Mouse (Mus musculus): ENCODE results near the gene Lmo1. TPM values are rescaled to one million over a fixed set of nuclear protein-coding genes. Genes with fewer than 3 reads are reported as not detected.
A peak's percentile ranks its signal among the peaks of the same experiment; 100 is the strongest.

Gene Lmo1
- polyA plus RNA-seq, 1 experiment from 2014 or later = 15.1 TPM

GRCm38 (mm10) chr7:109197161-109197650, 22.2 kb upstream of the Lmo1 start:
- 30% methylated on average over 3 of the region's 3 CpGs for WGBS
- ATAC-seq (ENCODE audit: insufficient number of reproducible peaks, insufficient read depth, low FRiP score, low TSS enrichment, low read depth) = no peak

GRCm38 (mm10) chr7:109196399-109197082, 21.5 kb upstream of the Lmo1 start:
- WGBS = 8% methylated on average over 11 of the region's 11 CpGs
- Histone ChIP-seq H3K4me2 (peak overlapping the region; percentile 35), H3K9ac (replicated peaks) (no peak overlapping the region), H3K27me3 (no peaks in the 10 kb centered on the region), H3K36me3 (no peaks in the 10 kb centered on the region), H3K9me3 (no peaks in the 10 kb centered on the region), H3K4me1 (replicated peaks) (peaks cover 40% of the 10 kb centered on the region), H3K4me3 (replicated peaks) (no peak overlapping the region), H3K27ac (peak overlapping the region; percentile 80)
- ATAC-seq (ENCODE audit: insufficient number of reproducible peaks, insufficient read depth, low FRiP score, low TSS enrichment, low read depth) = peak; percentile 27; the same call in 1 of the 2 replicates

More at GRCm38 (mm10) chr7:109197161-109197650, 22.2 kb upstream of the Lmo1 start:
- Histone ChIP-seq H3K27me3 (no peaks in the 10 kb centered on the region), H3K4me3 (replicated peaks) (no peak overlapping the region), H3K4me1 (replicated peaks) (peaks cover 33% of the 10 kb centered on the region), H3K9ac (replicated peaks) (no peak overlapping the region), H3K9me3 (no peaks in the 10 kb centered on the region), H3K27ac (peak overlapping the region; percentile 80), H3K4me2 (peak overlapping the region; percentile 35), H3K36me3 (no peaks in the 10 kb centered on the region)

- H3K36me3 ChIP-seq = no peaks in the 10 kb centered on the region
- WGBS = 40% methylated on average over 6 of the region's 6 CpGs
- H3K9me3 ChIP-seq = no peaks in the 10 kb centered on the region
- no peak for ATAC-seq (ENCODE audit: insufficient number of reproducible peaks, insufficient read depth, low FRiP score, low TSS enrichment, low read depth)
- H3K4me1 ChIP-seq (replicated peaks) = peaks cover 46% of the 10 kb centered on the region
- no peak overlapping the region for H3K9ac ChIP-seq (replicated peaks)
- no peak overlapping the region for H3K4me3 ChIP-seq (replicated peaks)
- H3K4me2 ChIP-seq = peak overlapping the region; percentile 35; the same call in 1 of the 2 replicates
- H3K27me3 ChIP-seq = no peaks in the 10 kb centered on the region
- 0 out of 2 replicates have a peak overlapping the region, but pooled peaks have one; percentile 80 for H3K27ac ChIP-seq
These were observed 21.0 kb upstream of the Lmo1 start for GRCm38 (mm10) chr7:109195982-109196381.

GRCm38 (mm10) chr7:109194850-109195249, 19.8 kb upstream of the Lmo1 start:
- Histone ChIP-seq H3K27ac (no peak overlapping the region), H3K36me3 (no peaks in the 10 kb centered on the region), H3K4me3 (replicated peaks) (no peak overlapping the region), H3K4me1 (replicated peaks) (peaks cover 50% of the 10 kb centered on the region), H3K4me2 (no peak overlapping the region), H3K27me3 (peaks cover 3% of the 10 kb centered on the region; the same call in 1 of the 2 replicates), H3K9me3 (no peaks in the 10 kb centered on the region), H3K9ac (replicated peaks) (no peak overlapping the region)
- ATAC-seq (ENCODE audit: insufficient number of reproducible peaks, insufficient read depth, low FRiP score, low TSS enrichment, low read depth) = no peak
- 77% methylated on average over 1 of the region's 1 CpGs for WGBS

DNA sequence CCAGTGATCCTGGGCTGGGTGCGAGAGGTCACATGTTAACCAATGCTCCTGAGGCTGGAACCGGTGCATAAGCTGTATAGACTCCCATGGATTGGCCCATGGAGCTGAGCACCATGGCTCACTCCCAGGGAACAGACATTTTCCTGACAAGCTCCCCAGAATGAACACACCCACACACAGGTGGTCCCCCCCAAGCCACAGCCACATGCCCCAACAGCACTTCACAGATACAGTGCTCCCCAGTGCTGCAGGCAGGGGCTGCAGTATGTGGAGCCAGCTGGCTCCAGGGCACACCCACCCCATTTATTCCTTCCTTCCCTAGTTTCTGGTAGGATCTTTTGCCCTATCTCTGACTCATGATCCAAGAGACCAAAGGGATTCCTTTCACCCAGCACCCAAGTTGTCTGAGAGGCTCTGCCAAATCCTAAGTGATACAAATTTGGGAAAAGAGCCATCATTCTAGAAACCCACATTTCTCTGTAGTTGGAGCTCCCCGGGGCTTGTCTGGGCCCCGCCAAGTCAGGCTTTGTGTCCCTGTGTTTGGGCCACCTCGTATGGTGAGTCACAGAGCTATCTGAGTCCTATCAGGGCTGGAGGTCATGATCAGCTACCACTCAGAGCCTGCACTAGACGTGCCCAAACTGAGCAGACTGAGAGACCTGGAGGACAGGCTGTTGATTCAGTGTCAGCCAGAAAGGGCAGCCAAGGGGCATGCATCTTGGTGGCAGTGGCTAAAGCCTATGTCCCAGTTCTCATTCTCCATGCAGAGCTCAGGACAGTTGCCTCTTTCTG, 12.4 kb upstream of the Lmo1 start:
- Histone ChIP-seq H3K9me3 (no peaks in the 10 kb centered on the region), H3K36me3 (no peaks in the 10 kb centered on the region), H3K9ac (replicated peaks) (no peak overlapping the region), H3K4me2 (no peak overlapping the region), H3K4me1 (replicated peaks) (peaks cover 18% of the 10 kb centered on the region), H3K27me3 (peaks cover 11% of the 10 kb centered on the region), H3K27ac (no peak overlapping the region), H3K4me3 (replicated peaks) (no peak overlapping the region)
- ATAC-seq (ENCODE audit: insufficient number of reproducible peaks, insufficient read depth, low FRiP score, low TSS enrichment, low read depth) = no peak
- 78% methylated on average over 6 of the region's 6 CpGs for WGBS

- Histone ChIP-seq H3K9ac (replicated peaks) (no peak overlapping the region), H3K36me3 (no peaks in the 10 kb centered on the region), H3K27ac (no peak overlapping the region), H3K4me3 (replicated peaks) (no peak overlapping the region), H3K4me1 (replicated peaks) (peaks cover 4% of the 10 kb centered on the region; the same call in 1 of the 2 replicates), H3K4me2 (no peak overlapping the region), H3K9me3 (no peaks in the 10 kb centered on the region), H3K27me3 (peaks cover 11% of the 10 kb centered on the region)
- 85% methylated on average over 2 of the region's 2 CpGs for WGBS
- no peak for ATAC-seq (ENCODE audit: insufficient number of reproducible peaks, insufficient read depth, low FRiP score, low TSS enrichment, low read depth)
These were observed 11.0 kb upstream of the Lmo1 start for GRCm38 (mm10) chr7:109185975-109186374.

DNA sequence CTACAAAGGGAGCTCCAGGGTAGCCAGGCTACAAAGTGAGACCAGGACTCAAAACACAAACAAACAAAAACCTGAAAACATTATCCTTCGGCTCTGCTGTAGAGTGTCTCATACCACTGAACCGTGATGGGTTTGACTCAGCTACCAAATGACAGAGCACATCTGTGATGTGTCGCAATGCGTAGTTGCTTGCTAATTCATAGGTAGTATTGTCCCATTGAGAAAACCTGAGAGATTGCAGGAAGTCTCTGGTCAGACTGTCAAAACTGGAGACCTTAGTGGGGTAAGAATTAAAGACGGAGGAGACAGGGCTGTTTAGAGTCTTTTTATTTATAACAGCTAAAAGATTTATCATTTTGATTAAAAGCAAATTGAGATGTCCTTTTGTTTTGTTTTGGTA, 10.6 kb upstream of the Lmo1 start:
- H3K27ac ChIP-seq = no peak overlapping the region
- no peaks in the 10 kb centered on the region; the same call in 1 of the 2 replicates for H3K4me1 ChIP-seq (replicated peaks)
- H3K4me3 ChIP-seq (replicated peaks) = no peak overlapping the region
- H3K9ac ChIP-seq (replicated peaks) = no peak overlapping the region
- WGBS = 68% methylated on average over 5 of the region's 5 CpGs
- H3K36me3 ChIP-seq = no peaks in the 10 kb centered on the region
- H3K4me2 ChIP-seq = no peak overlapping the region
- H3K9me3 ChIP-seq = no peaks in the 10 kb centered on the region
- no peak for ATAC-seq (ENCODE audit: insufficient number of reproducible peaks, insufficient read depth, low FRiP score, low TSS enrichment, low read depth)
- peaks cover 7% of the 10 kb centered on the region for H3K27me3 ChIP-seq

- peaks cover 44% of the 10 kb centered on the region for H3K27me3 ChIP-seq
These were observed 1.7 kb upstream of the Lmo1 start for GRCm38 (mm10) chr7:109176688-109177087.

GRCm38 (mm10) chr7:109175670-109176625, 941 bp upstream of the Lmo1 start:
- Histone ChIP-seq H3K4me1 (replicated peaks) (peaks cover 26% of the 10 kb centered on the region), H3K9ac (replicated peaks) (0 out of 2 replicates have a peak overlapping the region, but pooled peaks have one; percentile 80), H3K4me2 (peak overlapping the region; percentile 96), H3K27me3 (peaks cover 48% of the 10 kb centered on the region), H3K36me3 (no peaks in the 10 kb centered on the region), H3K9me3 (no peaks in the 10 kb centered on the region), H3K27ac (peak overlapping the region; percentile 64; the same call in 1 of the 2 replicates), H3K4me3 (replicated peaks) (peak overlapping the region; percentile 65)
- 23% methylated on average over 13 of the region's 13 CpGs for WGBS
- ATAC-seq (ENCODE audit: insufficient number of reproducible peaks, insufficient read depth, low FRiP score, low TSS enrichment, low read depth) = peak; percentile 16

More at GRCm38 (mm10) chr7:109176688-109177087, 1.7 kb upstream of the Lmo1 start:
- Histone ChIP-seq H3K4me2 (no peak overlapping the region), H3K9ac (replicated peaks) (no peak overlapping the region), H3K4me3 (replicated peaks) (no peak overlapping the region), H3K36me3 (no peaks in the 10 kb centered on the region), H3K27ac (no peak overlapping the region), H3K4me1 (replicated peaks) (peaks cover 26% of the 10 kb centered on the region), H3K9me3 (no peaks in the 10 kb centered on the region)
- 56% methylated on average over 3 of the region's 3 CpGs for WGBS
- no peak for ATAC-seq (ENCODE audit: insufficient number of reproducible peaks, insufficient read depth, low FRiP score, low TSS enrichment, low read depth)

DNA sequence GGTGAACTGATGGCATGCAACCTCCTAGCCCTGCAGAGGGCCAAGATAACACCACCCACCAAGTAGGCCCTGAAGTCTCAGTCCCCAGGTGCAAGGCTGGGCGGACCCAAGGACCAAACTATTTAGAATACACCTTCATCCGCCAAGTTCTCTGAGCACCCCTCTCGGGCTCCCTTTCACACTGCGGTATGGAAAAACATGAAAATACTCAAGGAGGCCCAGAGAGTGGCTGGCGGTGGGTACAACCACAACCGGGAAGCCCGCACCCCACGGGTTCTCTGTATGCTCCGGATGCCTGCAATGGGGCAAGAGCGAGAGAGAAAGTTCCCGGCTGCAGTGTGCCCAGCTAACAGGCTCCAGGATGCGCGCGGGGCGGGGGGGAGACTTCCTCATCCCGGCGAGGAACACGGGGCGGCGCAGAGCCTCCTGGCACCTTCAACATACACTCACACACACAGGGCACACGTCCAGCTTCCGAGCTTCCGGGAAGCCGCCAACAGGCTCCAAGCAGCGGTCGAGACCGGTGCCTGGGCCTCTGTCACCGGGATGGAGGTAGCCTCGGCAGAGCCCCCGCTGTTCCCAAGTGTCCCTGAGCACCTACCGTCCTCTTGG, 564 bp downstream of the Lmo1 start:
- Histone ChIP-seq H3K9ac (replicated peaks) (peak overlapping the region; percentile 80), H3K9me3 (no peaks in the 10 kb centered on the region), H3K4me2 (peak overlapping the region; percentile 96), H3K27me3 (peaks cover 52% of the 10 kb centered on the region), H3K4me3 (replicated peaks) (peak overlapping the region; percentile 65), H3K27ac (peak overlapping the region; percentile 64; the same call in 1 of the 2 replicates), H3K4me1 (replicated peaks) (peaks cover 34% of the 10 kb centered on the region), H3K36me3 (no peaks in the 10 kb centered on the region)
- ATAC-seq (ENCODE audit: insufficient number of reproducible peaks, insufficient read depth, low FRiP score, low TSS enrichment, low read depth) = peak; percentile 7; the same call in 1 of the 2 replicates
- 4% methylated on average over 31 of the region's 31 CpGs for WGBS

Data from limb, embryonic 12.5 days (tissue).